Mouse (Mus musculus): ENCODE measurements around the gene Nudt4. TPM values are rescaled to one million over a fixed set of nuclear protein-coding genes. Genes with fewer than 3 reads are reported as not detected.

Gene Nudt4
- polyA plus RNA-seq, 1 experiment from 2014 or later = 62.7 TPM

DNA sequence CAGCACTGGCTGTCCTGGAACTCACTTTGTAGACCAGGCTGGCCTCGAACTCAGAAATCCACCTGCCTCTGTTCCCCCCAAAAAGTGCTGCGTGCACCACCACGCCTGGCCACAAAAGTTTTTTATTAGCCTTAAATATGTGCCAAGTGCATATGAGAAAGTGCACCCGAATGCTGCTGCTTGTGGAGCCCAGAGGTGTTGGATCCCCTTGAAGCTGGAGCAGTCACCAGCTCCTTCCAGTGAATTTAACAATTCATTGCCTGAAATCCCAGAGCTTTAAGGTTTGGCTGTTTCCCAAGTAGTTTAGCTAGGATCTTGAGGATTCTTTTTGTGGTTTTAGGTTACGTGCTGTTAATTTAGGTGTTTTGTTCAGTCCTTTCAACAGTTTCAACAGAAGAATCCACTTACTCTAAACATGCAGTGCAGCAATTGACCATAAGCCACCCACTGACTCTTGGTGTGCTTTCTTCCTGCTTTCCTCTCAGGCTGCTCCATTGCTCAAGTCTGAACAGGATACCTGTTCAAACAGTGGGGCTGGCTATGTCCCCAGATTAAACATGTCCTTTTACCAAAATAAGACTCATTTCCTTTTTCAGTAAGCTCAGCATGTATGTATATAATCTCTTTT lies 37.3 kb downstream of the Nudt4 start:
- Histone ChIP-seq H3K9me3 (no peaks in the 10 kb centered on the region), H3K4me2 (replicated peaks) (no peak overlapping the region), H3K27ac (no peak overlapping the region), H3K27me3 (replicated peaks) (no peaks in the 10 kb centered on the region), H3K4me3 (replicated peaks) (no peak overlapping the region), H3K36me3 (no peaks in the 10 kb centered on the region), H3K9ac (no peak overlapping the region), H3K4me1 (replicated peaks) (0 out of 2 replicates have a peak, but pooled peaks cover 11% of the 10 kb centered on the region)
- no peak for ATAC-seq
- WGBS = 77% methylated on average over 5 of the region's 5 CpGs

DNA sequence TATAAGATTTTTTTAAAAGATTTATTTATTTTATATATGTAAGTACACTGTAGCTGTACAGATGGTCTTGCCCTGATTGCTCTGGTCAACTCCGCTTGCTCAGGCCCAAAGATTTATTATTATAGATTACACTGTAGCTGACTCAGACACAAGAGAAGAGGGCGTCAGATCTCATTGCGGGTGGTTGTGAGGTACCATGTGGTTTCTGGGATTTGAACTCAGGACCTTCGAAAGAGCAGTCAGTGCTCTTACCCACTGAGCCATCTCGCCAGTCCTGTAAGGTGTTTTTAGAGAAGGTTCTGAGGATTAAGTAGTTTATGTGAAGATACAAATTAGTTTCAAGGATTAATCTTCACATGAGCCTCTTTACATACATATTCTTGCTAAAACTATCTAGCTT lies 38.1 kb downstream of the Nudt4 start:
- whole genome bisulfite sequencing = 95% methylated on average over 5 of the region's 5 CpGs
- no peak overlapping the region for H3K4me3 ChIP-seq (replicated peaks)
- H3K9ac ChIP-seq = no peak overlapping the region
- no peak overlapping the region for H3K27ac ChIP-seq
- H3K27me3 ChIP-seq (replicated peaks) = no peaks in the 10 kb centered on the region
- H3K4me1 ChIP-seq (replicated peaks) = 0 out of 2 replicates have a peak, but pooled peaks cover 10% of the 10 kb centered on the region
- H3K9me3 ChIP-seq = no peaks in the 10 kb centered on the region
- ATAC-seq = no peak
- H3K4me2 ChIP-seq (replicated peaks) = no peak overlapping the region
- no peaks in the 10 kb centered on the region for H3K36me3 ChIP-seq

GRCm38 (mm10) chr10:95525037-95525675 lies 38.8 kb downstream of the Nudt4 start:
- Histone ChIP-seq H3K36me3 (no peaks in the 10 kb centered on the region), H3K27ac (no peak overlapping the region), H3K4me2 (replicated peaks) (no peak overlapping the region), H3K4me1 (replicated peaks) (0 out of 2 replicates have a peak, but pooled peaks cover 9% of the 10 kb centered on the region), H3K4me3 (replicated peaks) (no peak overlapping the region), H3K9me3 (no peaks in the 10 kb centered on the region), H3K9ac (no peak overlapping the region), H3K27me3 (replicated peaks) (no peaks in the 10 kb centered on the region)
- WGBS = 66% methylated on average over 6 of the region's 6 CpGs
- no peak for ATAC-seq

- WGBS = 91% methylated on average over 6 of the region's 6 CpGs
- Histone ChIP-seq H3K4me2 (replicated peaks) (no peak overlapping the region), H3K4me3 (replicated peaks) (no peak overlapping the region), H3K9me3 (no peaks in the 10 kb centered on the region), H3K36me3 (no peaks in the 10 kb centered on the region), H3K4me1 (replicated peaks) (peaks cover 10% of the 10 kb centered on the region), H3K9ac (no peak overlapping the region), H3K27me3 (replicated peaks) (no peaks in the 10 kb centered on the region), H3K27ac (no peak overlapping the region)
- ATAC-seq = no peak
These were observed 46.3 kb downstream of the Nudt4 start for GRCm38 (mm10) chr10:95517656-95518055.

DNA sequence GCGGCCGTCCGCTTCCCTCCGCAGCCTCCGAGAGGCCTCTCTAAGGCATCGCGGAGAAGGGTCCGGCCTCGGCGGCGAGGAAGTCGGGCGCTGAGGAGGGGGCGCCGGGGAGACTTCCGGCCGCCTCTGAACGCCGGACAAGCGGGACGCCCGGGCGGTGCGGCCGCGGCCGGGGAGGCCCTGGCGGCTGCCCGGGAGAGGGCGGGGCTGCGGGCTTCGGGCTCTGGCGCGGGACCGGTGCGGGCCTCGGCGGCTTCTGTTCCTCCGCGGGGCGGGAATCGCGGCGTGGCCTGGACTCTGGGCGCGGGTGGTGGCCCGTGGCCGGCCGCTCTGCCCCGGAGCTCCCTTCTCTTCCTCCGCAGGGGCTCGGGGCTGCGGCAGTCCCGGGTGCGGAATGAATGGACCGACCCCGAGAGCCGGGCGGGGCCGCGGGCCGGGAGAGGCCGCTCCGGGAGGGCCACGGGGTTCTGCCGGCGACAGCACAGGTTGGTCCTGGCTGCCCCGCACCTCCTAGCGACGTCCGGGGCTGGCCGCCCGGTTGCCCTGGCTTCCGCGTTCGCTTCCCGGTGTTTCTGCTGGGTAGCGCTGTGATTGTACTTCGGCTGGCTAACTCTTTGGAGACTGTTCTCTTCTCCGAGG lies 48.5 kb downstream of the Nudt4 start:
- H3K4me2 ChIP-seq (replicated peaks) = peak overlapping the region; percentile 67
- H3K4me3 ChIP-seq (replicated peaks) = peak overlapping the region; percentile 99
- H3K4me1 ChIP-seq (replicated peaks) = peaks cover 10% of the 10 kb centered on the region
- no peaks in the 10 kb centered on the region for H3K27me3 ChIP-seq (replicated peaks)
- H3K9me3 ChIP-seq = no peaks in the 10 kb centered on the region
- under 1% methylated on average over 51 of the region's 80 CpGs for WGBS
- no peaks in the 10 kb centered on the region for H3K36me3 ChIP-seq
- peak overlapping the region; percentile 99 for H3K27ac ChIP-seq
- peak; percentile 76 for ATAC-seq
- H3K9ac ChIP-seq = peak overlapping the region; percentile 97

GRCm38 (mm10) chr10:95514656-95515292 lies 49.2 kb downstream of the Nudt4 start, which contains the start of gene Ube2n:
TSS of gene Ube2n (plus strand) at chr10:95515145.
- Histone ChIP-seq H3K9me3 (no peaks in the 10 kb centered on the region), H3K4me1 (replicated peaks) (peaks cover 10% of the 10 kb centered on the region), H3K27me3 (replicated peaks) (no peaks in the 10 kb centered on the region), H3K9ac (peak within 1 kb of the TSS; percentile 97), H3K27ac (peak within 1 kb of the TSS; percentile 99), H3K4me2 (replicated peaks) (peak within 1 kb of the TSS; percentile 67), H3K36me3 (no peaks in the 10 kb centered on the region), H3K4me3 (replicated peaks) (peak within 1 kb of the TSS; percentile 99)
- peak; percentile 97 for ATAC-seq
- under 1% methylated on average over 77 of the region's 81 CpGs for WGBS

GRCm38 (mm10) chr10:95513768-95514556 lies 50.0 kb downstream of the Nudt4 start:
- H3K27me3 ChIP-seq (replicated peaks) = no peaks in the 10 kb centered on the region
- peak overlapping the region; percentile 40 for H3K9ac ChIP-seq
- no peaks in the 10 kb centered on the region for H3K9me3 ChIP-seq
- ATAC-seq = peak; percentile 20
- H3K36me3 ChIP-seq = no peaks in the 10 kb centered on the region
- peak overlapping the region; percentile 99 for H3K27ac ChIP-seq
- WGBS = 31% methylated on average over 15 of the region's 15 CpGs
- peak overlapping the region; percentile 62 for H3K4me2 ChIP-seq (replicated peaks)
- peak overlapping the region; percentile 99 for H3K4me3 ChIP-seq (replicated peaks)
- H3K4me1 ChIP-seq (replicated peaks) = peaks cover 10% of the 10 kb centered on the region

DNA sequence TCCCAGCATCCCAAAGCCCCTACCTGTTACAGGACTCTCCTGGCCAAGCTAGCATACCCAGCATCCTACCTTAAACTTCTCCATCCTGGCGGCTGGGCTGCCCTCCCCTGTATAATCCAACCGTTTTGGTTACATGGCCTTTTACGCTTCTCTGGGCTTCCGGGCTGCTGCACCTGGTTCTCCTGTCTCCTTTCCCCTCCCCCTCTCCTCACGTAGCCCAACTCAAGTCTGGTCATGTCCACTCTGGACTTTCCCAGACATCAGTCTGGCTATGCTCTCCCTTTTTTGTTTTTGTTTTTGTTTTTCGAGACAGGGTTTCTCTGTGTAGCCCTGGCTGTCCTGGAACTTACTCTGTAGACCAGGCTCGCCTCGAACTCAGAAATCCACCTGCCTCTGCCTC lies 51.3 kb downstream of the Nudt4 start:
- peaks cover 10% of the 10 kb centered on the region for H3K4me1 ChIP-seq (replicated peaks)
- H3K27ac ChIP-seq = no peak overlapping the region
- no peaks in the 10 kb centered on the region for H3K9me3 ChIP-seq
- H3K4me3 ChIP-seq (replicated peaks) = no peak overlapping the region
- H3K4me2 ChIP-seq (replicated peaks) = no peak overlapping the region
- ATAC-seq = no peak
- 87% methylated on average over 8 of the region's 8 CpGs for WGBS
- H3K36me3 ChIP-seq = no peaks in the 10 kb centered on the region
- H3K9ac ChIP-seq = no peak overlapping the region
- H3K27me3 ChIP-seq (replicated peaks) = no peaks in the 10 kb centered on the region

- WGBS = 67% methylated on average over 3 of the region's 3 CpGs
- H3K36me3 ChIP-seq = no peaks in the 10 kb centered on the region
These were observed 54.7 kb downstream of the Nudt4 start for GRCm38 (mm10) chr10:95509263-95509662.

DNA sequence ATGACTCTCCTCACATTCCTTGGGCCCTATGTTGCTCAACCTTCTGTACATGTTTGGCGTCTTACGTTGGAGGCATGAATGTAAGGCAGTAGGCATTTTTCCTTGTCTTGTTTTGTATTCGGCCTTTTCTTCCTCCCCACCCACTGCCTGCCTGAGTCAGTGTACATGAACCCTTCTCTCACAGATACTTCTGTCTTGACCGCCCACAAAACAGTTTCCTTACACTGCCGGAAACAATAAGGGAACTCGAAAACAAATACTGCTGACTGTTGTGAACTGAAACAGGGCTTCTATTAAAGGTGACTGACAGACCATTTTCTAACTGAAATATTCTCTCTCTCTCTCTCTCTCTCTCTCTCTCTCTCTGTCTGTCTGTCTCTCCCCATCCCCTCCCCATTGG lies 55.2 kb downstream of the Nudt4 start:
- Histone ChIP-seq H3K4me2 (replicated peaks) (no peak overlapping the region), H3K9ac (no peak overlapping the region), H3K27me3 (replicated peaks) (no peaks in the 10 kb centered on the region), H3K27ac (no peak overlapping the region), H3K4me1 (replicated peaks) (no peaks in the 10 kb centered on the region), H3K9me3 (no peaks in the 10 kb centered on the region), H3K4me3 (replicated peaks) (no peak overlapping the region), H3K36me3 (no peaks in the 10 kb centered on the region)
- 75% methylated on average over 6 of the region's 6 CpGs for WGBS
- ATAC-seq = no peak

More at GRCm38 (mm10) chr10:95509263-95509662, 54.7 kb downstream of the Nudt4 start:
- Histone ChIP-seq H3K4me3 (replicated peaks) (no peak overlapping the region), H3K4me2 (replicated peaks) (no peak overlapping the region), H3K4me1 (replicated peaks) (peaks cover 4% of the 10 kb centered on the region; the same call in 1 of the 2 replicates), H3K27ac (no peak overlapping the region), H3K9ac (no peak overlapping the region), H3K9me3 (no peaks in the 10 kb centered on the region), H3K27me3 (replicated peaks) (no peaks in the 10 kb centered on the region)
- ATAC-seq = no peak

DNA sequence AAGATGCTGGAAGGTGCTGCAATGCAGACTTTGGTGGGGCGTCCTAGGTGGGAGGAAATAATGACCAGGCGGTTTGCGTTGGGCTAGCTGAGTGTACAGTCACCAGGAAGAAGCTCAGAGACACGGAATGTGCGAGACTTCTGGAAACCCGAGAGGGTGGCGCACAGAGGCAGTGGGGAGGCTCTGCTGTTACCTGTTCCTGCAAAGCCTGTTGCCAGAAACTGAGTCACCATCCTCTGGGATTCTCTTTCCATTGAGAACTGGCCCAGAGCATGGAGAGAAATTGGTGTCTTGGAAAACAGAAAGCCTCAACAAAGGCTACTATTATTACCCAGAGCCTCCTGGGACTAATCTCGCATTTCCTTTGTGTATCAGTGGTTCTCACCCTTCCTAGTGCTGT lies 55.8 kb downstream of the Nudt4 start:
- Histone ChIP-seq H3K9ac (no peak overlapping the region), H3K4me1 (replicated peaks) (no peaks in the 10 kb centered on the region), H3K4me3 (replicated peaks) (no peak overlapping the region), H3K27me3 (replicated peaks) (no peaks in the 10 kb centered on the region), H3K27ac (no peak overlapping the region), H3K36me3 (no peaks in the 10 kb centered on the region), H3K9me3 (no peaks in the 10 kb centered on the region), H3K4me2 (replicated peaks) (no peak overlapping the region)
- 88% methylated on average over 8 of the region's 8 CpGs for WGBS
- ATAC-seq = no peak

DNA sequence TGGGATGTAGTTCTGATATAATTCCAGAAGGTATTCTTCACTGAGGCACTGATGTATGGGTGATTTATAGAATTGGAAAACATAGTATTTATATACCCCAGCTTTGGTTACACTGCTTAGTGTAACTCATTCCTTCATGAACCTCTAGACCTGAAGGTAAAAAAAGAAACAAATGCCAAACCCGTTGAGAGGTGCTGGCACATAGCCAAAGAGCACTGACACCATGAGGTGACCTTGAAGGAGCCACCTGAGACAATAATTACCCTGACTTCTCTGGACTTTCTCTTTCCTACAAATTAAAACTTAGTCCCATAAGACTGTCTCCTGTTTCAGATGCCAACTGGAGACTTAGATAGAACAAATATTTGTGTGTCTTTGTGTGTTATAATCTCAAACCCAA lies 59.6 kb downstream of the Nudt4 start:
- H3K4me3 ChIP-seq (replicated peaks) = no peak overlapping the region
- no peaks in the 10 kb centered on the region for H3K27me3 ChIP-seq (replicated peaks)
- ATAC-seq = no peak
- 20% methylated on average over 1 of the region's 1 CpGs for WGBS
- no peaks in the 10 kb centered on the region for H3K36me3 ChIP-seq
- H3K4me2 ChIP-seq (replicated peaks) = no peak overlapping the region
- no peaks in the 10 kb centered on the region for H3K9me3 ChIP-seq
- H3K4me1 ChIP-seq (replicated peaks) = no peaks in the 10 kb centered on the region
- H3K27ac ChIP-seq = no peak overlapping the region
- H3K9ac ChIP-seq = no peak overlapping the region

Measured in intestine, embryonic 15.5 days (tissue).